Mouse (Mus musculus): Measurements from ENCODE around the gene Anks1. TPM values are rescaled to one million over a fixed set of nuclear protein-coding genes. Genes with fewer than 3 reads are reported as not detected.

Anks1 gene
- polyA plus RNA-seq, 1 experiment from 2014 or later: 14.2 TPM

DNA sequence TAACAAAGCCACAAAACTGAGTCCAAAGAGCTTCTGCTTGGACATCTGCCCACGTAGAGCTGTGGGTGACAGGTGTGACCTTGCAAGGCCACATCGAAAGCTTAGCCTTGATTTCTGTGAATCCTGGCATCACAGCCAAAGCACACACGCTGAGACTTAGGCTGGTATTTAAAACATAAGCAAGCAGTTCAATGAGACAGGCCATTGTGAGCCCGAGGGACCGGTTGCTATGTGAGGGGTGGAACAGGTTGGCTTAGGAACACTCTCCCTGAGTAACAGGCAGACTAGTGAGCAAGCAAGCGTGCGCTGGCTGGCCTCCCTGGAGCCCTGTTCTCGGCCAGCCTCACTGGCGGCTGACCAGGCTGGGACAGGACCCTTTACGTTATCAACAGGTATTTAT, 112.8 kb downstream of the Anks1 start:
- H3K9me3 ChIP-seq (ENCODE audit: control insufficient read depth, low read length): no peaks in the 10 kb centered on the region
- no peaks in the 10 kb centered on the region for H3K36me3 ChIP-seq (ENCODE audit: control insufficient read depth, insufficient read depth, low read length)
- H3K4me2 ChIP-seq (replicated peaks; ENCODE audit: low read depth, low read length): no peak overlapping the region
- no peak overlapping the region for H3K4me3 ChIP-seq (ENCODE audit: low read length)
- H3K27ac ChIP-seq (ENCODE audit: low read depth, low read length): peak overlapping the region; percentile 61
- H3K9ac ChIP-seq (ENCODE audit: low read depth, low read length): no peak overlapping the region
- 65% methylated on average over 10 of the region's 10 CpGs for WGBS
- no peak for ATAC-seq (ENCODE audit: low FRiP score, low TSS enrichment)
- H3K27me3 ChIP-seq (ENCODE audit: control insufficient read depth, insufficient read depth, low read length): no peaks in the 10 kb centered on the region
- peaks cover 38% of the 10 kb centered on the region for H3K4me1 ChIP-seq (ENCODE audit: control insufficient read depth, insufficient read depth, low read length)

GRCm38 (mm10) chr17:28022854-28023655, 113.9 kb downstream of the Anks1 start:
- Histone ChIP-seq H3K4me3 (ENCODE audit: low read length) (no peak overlapping the region), H3K9ac (ENCODE audit: low read depth, low read length) (no peak overlapping the region), H3K27ac (ENCODE audit: low read depth, low read length) (peak overlapping the region; percentile 61; the same call in 1 of the 2 replicates), H3K27me3 (ENCODE audit: control insufficient read depth, insufficient read depth, low read length) (no peaks in the 10 kb centered on the region), H3K4me1 (ENCODE audit: control insufficient read depth, insufficient read depth, low read length) (peaks cover 32% of the 10 kb centered on the region), H3K9me3 (ENCODE audit: control insufficient read depth, low read length) (no peaks in the 10 kb centered on the region), H3K4me2 (replicated peaks; ENCODE audit: low read depth, low read length) (no peak overlapping the region), H3K36me3 (ENCODE audit: control insufficient read depth, insufficient read depth, low read length) (no peaks in the 10 kb centered on the region)
- ATAC-seq (ENCODE audit: low FRiP score, low TSS enrichment): peak; percentile 41; the same call in 1 of the 2 replicates
- WGBS: 72% methylated on average over 22 of the region's 22 CpGs

GRCm38 (mm10) chr17:28025541-28025961, 116.4 kb downstream of the Anks1 start:
- no peak overlapping the region for H3K4me2 ChIP-seq (replicated peaks; ENCODE audit: low read depth, low read length)
- H3K9ac ChIP-seq (ENCODE audit: low read depth, low read length): no peak overlapping the region
- no peaks in the 10 kb centered on the region for H3K9me3 ChIP-seq (ENCODE audit: control insufficient read depth, low read length)
- ATAC-seq (ENCODE audit: low FRiP score, low TSS enrichment): no peak
- peak overlapping the region; percentile 59; the same call in 1 of the 2 replicates for H3K27ac ChIP-seq (ENCODE audit: low read depth, low read length)
- WGBS: 71% methylated on average over 5 of the region's 5 CpGs
- no peaks in the 10 kb centered on the region for H3K36me3 ChIP-seq (ENCODE audit: control insufficient read depth, insufficient read depth, low read length)
- H3K4me3 ChIP-seq (ENCODE audit: low read length): no peak overlapping the region
- H3K4me1 ChIP-seq (ENCODE audit: control insufficient read depth, insufficient read depth, low read length): peaks cover 33% of the 10 kb centered on the region
- no peaks in the 10 kb centered on the region for H3K27me3 ChIP-seq (ENCODE audit: control insufficient read depth, insufficient read depth, low read length)

- H3K27ac ChIP-seq (ENCODE audit: low read depth, low read length): no peak overlapping the region
- H3K9me3 ChIP-seq (ENCODE audit: control insufficient read depth, low read length): no peaks in the 10 kb centered on the region
- H3K36me3 ChIP-seq (ENCODE audit: control insufficient read depth, insufficient read depth, low read length): no peaks in the 10 kb centered on the region
- no peaks in the 10 kb centered on the region for H3K27me3 ChIP-seq (ENCODE audit: control insufficient read depth, insufficient read depth, low read length)
- no peak for ATAC-seq (ENCODE audit: low FRiP score, low TSS enrichment)
- no peak overlapping the region for H3K9ac ChIP-seq (ENCODE audit: low read depth, low read length)
- H3K4me1 ChIP-seq (ENCODE audit: control insufficient read depth, insufficient read depth, low read length): peaks cover 33% of the 10 kb centered on the region
- no peak overlapping the region for H3K4me2 ChIP-seq (replicated peaks; ENCODE audit: low read depth, low read length)
- 76% methylated on average over 14 of the region's 14 CpGs for WGBS
- no peak overlapping the region for H3K4me3 ChIP-seq (ENCODE audit: low read length)
Measured at GRCm38 (mm10) chr17:28026111-28026872, 117.2 kb downstream of the Anks1 start.

DNA sequence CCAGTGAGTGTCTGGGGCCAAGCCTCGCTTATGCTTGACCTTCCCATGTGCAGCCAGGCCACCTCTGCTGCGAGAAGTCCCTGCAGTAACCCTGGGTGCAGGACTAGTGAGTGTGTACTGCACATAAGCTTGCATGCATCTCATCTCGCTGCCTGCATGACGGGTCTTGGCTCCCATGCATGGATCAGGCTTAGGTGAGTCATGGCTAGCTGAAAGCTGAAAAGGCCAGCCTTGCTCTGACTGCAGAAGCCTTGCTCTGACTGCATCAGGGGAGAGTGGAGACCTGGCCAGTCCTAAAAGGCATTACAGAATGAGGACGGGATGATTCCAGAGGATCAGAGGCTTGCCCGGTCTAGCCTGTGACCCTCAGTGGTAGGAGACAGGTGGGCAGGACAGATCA, 118.1 kb downstream of the Anks1 start:
- Histone ChIP-seq H3K9ac (ENCODE audit: low read depth, low read length) (no peak overlapping the region), H3K27ac (ENCODE audit: low read depth, low read length) (no peak overlapping the region), H3K4me3 (ENCODE audit: low read length) (no peak overlapping the region), H3K9me3 (ENCODE audit: control insufficient read depth, low read length) (no peaks in the 10 kb centered on the region), H3K36me3 (ENCODE audit: control insufficient read depth, insufficient read depth, low read length) (no peaks in the 10 kb centered on the region), H3K27me3 (ENCODE audit: control insufficient read depth, insufficient read depth, low read length) (no peaks in the 10 kb centered on the region), H3K4me2 (replicated peaks; ENCODE audit: low read depth, low read length) (no peak overlapping the region), H3K4me1 (ENCODE audit: control insufficient read depth, insufficient read depth, low read length) (peaks cover 34% of the 10 kb centered on the region)
- 95% methylated on average over 6 of the region's 6 CpGs for WGBS
- no peak for ATAC-seq (ENCODE audit: low FRiP score, low TSS enrichment)

- no peak overlapping the region for H3K27ac ChIP-seq (ENCODE audit: low read depth, low read length)
- WGBS: 46% methylated on average over 10 of the region's 10 CpGs
- H3K27me3 ChIP-seq (ENCODE audit: control insufficient read depth, insufficient read depth, low read length): no peaks in the 10 kb centered on the region
- H3K9ac ChIP-seq (ENCODE audit: low read depth, low read length): no peak overlapping the region
- H3K4me2 ChIP-seq (replicated peaks; ENCODE audit: low read depth, low read length): no peak overlapping the region
- no peaks in the 10 kb centered on the region for H3K36me3 ChIP-seq (ENCODE audit: control insufficient read depth, insufficient read depth, low read length)
- no peak overlapping the region for H3K4me3 ChIP-seq (ENCODE audit: low read length)
- ATAC-seq (ENCODE audit: low FRiP score, low TSS enrichment): no peak
- H3K4me1 ChIP-seq (ENCODE audit: control insufficient read depth, insufficient read depth, low read length): peaks cover 27% of the 10 kb centered on the region; the same call in 1 of the 2 replicates
- no peaks in the 10 kb centered on the region for H3K9me3 ChIP-seq (ENCODE audit: control insufficient read depth, low read length)
Measured at GRCm38 (mm10) chr17:28028236-28028635, 119.1 kb downstream of the Anks1 start.

DNA sequence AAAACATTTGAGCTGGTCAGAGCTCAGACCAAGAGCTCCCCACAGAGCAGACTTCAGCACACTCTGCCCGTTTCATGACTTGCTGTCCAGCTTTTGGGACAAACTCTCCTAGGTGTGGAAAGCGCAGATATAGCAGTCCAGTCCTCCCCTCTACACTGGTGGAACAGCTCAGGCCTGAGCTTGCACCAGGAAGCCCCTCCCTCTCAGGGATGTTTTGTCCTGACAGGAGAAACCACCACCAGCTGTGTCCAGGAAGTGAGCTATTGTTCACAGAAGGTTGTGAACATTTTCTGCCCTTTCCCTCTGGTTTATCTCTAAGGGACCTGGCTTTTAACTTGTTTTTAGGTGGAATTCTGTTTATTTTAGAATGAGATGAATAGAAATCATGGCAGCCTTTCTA, 120.2 kb downstream of the Anks1 start:
- no peak overlapping the region for H3K9ac ChIP-seq (ENCODE audit: low read depth, low read length)
- no peaks in the 10 kb centered on the region for H3K9me3 ChIP-seq (ENCODE audit: control insufficient read depth, low read length)
- H3K4me2 ChIP-seq (replicated peaks; ENCODE audit: low read depth, low read length): no peak overlapping the region
- no peaks in the 10 kb centered on the region for H3K36me3 ChIP-seq (ENCODE audit: control insufficient read depth, insufficient read depth, low read length)
- H3K27me3 ChIP-seq (ENCODE audit: control insufficient read depth, insufficient read depth, low read length): no peaks in the 10 kb centered on the region
- H3K4me3 ChIP-seq (ENCODE audit: low read length): no peak overlapping the region
- no peak overlapping the region for H3K27ac ChIP-seq (ENCODE audit: low read depth, low read length)
- ATAC-seq (ENCODE audit: low FRiP score, low TSS enrichment): no peak
- H3K4me1 ChIP-seq (ENCODE audit: control insufficient read depth, insufficient read depth, low read length): peaks cover 22% of the 10 kb centered on the region; the same call in 1 of the 2 replicates
- 49% methylated on average over 2 of the region's 2 CpGs for WGBS

GRCm38 (mm10) chr17:28030446-28030845, 121.3 kb downstream of the Anks1 start:
- Histone ChIP-seq H3K27ac (ENCODE audit: low read depth, low read length) (no peak overlapping the region), H3K36me3 (ENCODE audit: control insufficient read depth, insufficient read depth, low read length) (no peaks in the 10 kb centered on the region), H3K9ac (ENCODE audit: low read depth, low read length) (no peak overlapping the region), H3K9me3 (ENCODE audit: control insufficient read depth, low read length) (no peaks in the 10 kb centered on the region), H3K27me3 (ENCODE audit: control insufficient read depth, insufficient read depth, low read length) (no peaks in the 10 kb centered on the region), H3K4me3 (ENCODE audit: low read length) (no peak overlapping the region), H3K4me2 (replicated peaks; ENCODE audit: low read depth, low read length) (no peak overlapping the region), H3K4me1 (ENCODE audit: control insufficient read depth, insufficient read depth, low read length) (peaks cover 22% of the 10 kb centered on the region; the same call in 1 of the 2 replicates)
- WGBS: 91% methylated on average over 10 of the region's 10 CpGs
- no peak for ATAC-seq (ENCODE audit: low FRiP score, low TSS enrichment)
